Comparison of ENCODE assay signal across 14 mouse cellular contexts in genomic region chr9:46423184-46423967, GRCm38 (mm10).
DNase-seq lines count a peak whose midpoint lies in the region; ATAC-seq and TF ChIP-seq lines count a peak whose summit lies in the region.
"Had no signal": no experiment of that assay in that cellular context is flagged by ENCODE, and none has a peak within 500 bp of the region (broad histone marks: within the 10 kb centered on the region; RNA-seq: fewer than 3 reads in every experiment).

No protein-coding gene starts in this region.

- H3K9me3 ChIP-seq in hindbrain, embryonic 12.5 days (replicated peaks), result no peaks in the 10 kb centered on the region
- H3K9me3 ChIP-seq: embryonic facial prominence, embryonic 13.5 days; forebrain, embryonic 12.5 days; heart, embryonic 10.5 days; kidney, embryonic 15.5 days had no signal

- DNase-seq in adrenal gland, adult (ENCODE audit: inconsistent age in 2 of 2, low spot score in 1 of 2), result peak; percentile 25 to 60
- DNase-seq in adrenal gland, postnatal 4 days (ENCODE audit: low spot score in 2 of 2), result no peak
- DNase-seq in 416B (ENCODE audit: low read depth) (peak; percentile 7), ZHBTc4 (ENCODE audit: low read depth, low spot score) (peak; percentile 76)
- DNase-seq in heart, adult 2 months, result no peak
- no peak for DNase-seq in thymus, postnatal 0 days (ENCODE audit: low spot score)

- H3K9ac ChIP-seq in hindbrain, embryonic 12.5 days, result no peak overlapping the region
- no peak overlapping the region for H3K9ac ChIP-seq in heart, adult 2 months (ENCODE audit: low read depth, low read length)
- H3K9ac ChIP-seq: embryonic facial prominence, embryonic 13.5 days; forebrain, embryonic 12.5 days; kidney, embryonic 15.5 days had no signal

- H3K27me3 ChIP-seq in hindbrain, embryonic 12.5 days, result peaks cover 15% of the 10 kb centered on the region; the same call in 1 of the 2 replicates
- no peaks in the 10 kb centered on the region for H3K27me3 ChIP-seq in heart, adult 2 months (ENCODE audit: control insufficient read depth, insufficient read depth, low read length)
- H3K27me3 ChIP-seq: embryonic facial prominence, embryonic 13.5 days had no signal

- no peaks in the 10 kb centered on the region for H3K36me3 ChIP-seq in hindbrain, embryonic 12.5 days
- no peaks in the 10 kb centered on the region for H3K36me3 ChIP-seq in heart, adult 2 months (ENCODE audit: control insufficient read depth, insufficient read depth, low read length)
- H3K36me3 ChIP-seq: embryonic facial prominence, embryonic 13.5 days; forebrain, embryonic 12.5 days; heart, embryonic 10.5 days; kidney, embryonic 15.5 days had no signal

- no peak for TF ChIP-seq EP300 in heart, adult 2 months (IDR thresholded peaks at IDR 0.05; ENCODE audit: insufficient read depth, low read depth, low read length)

- no peak for TF ChIP-seq CTCF in heart, adult 2 months (IDR thresholded peaks at IDR 0.05)

- ATAC-seq in hindbrain, embryonic 12.5 days (ENCODE audit: low FRiP score), result peak; percentile 52
- ATAC-seq in erythroid progenitor cell, adult 5-6 weeks (replicated peaks; ENCODE audit: low FRiP score, poor library complexity, severe bottlenecking), result no peak

- no peak overlapping the region for H3K27ac ChIP-seq in hindbrain, embryonic 12.5 days
- no peak overlapping the region for H3K27ac ChIP-seq in heart, adult 2 months
- H3K27ac ChIP-seq: embryonic facial prominence, embryonic 13.5 days; forebrain, embryonic 12.5 days; heart, embryonic 10.5 days; kidney, embryonic 15.5 days; layer of hippocampus, adult 2 months; macrophage had no signal

- 60% methylated on average over 12 of the region's 12 CpGs for WGBS in hindbrain, embryonic 12.5 days
- 53% methylated on average over 12 of the region's 12 CpGs for WGBS in heart, adult 2 months

- no peaks in the 10 kb centered on the region for H3K79me2 ChIP-seq in heart, adult 2 months (replicated peaks; ENCODE audit: control insufficient read depth, insufficient read depth, low read length)

- no peak for TF ChIP-seq POLR2A in heart, adult 2 months (IDR thresholded peaks at IDR 0.05; ENCODE audit: insufficient read depth, low read depth, low read length)

- H3K4me1 ChIP-seq in hindbrain, embryonic 12.5 days, result peaks cover 13% of the 10 kb centered on the region; the same call in 1 of the 2 replicates
- no peaks in the 10 kb centered on the region for H3K4me1 ChIP-seq in heart, adult 2 months (ENCODE audit: control insufficient read depth, insufficient read depth, low read length)

- H3K4me2 ChIP-seq in hindbrain, embryonic 12.5 days (replicated peaks), result no peak overlapping the region
- H3K4me2 ChIP-seq: embryonic facial prominence, embryonic 13.5 days; forebrain, embryonic 12.5 days; kidney, embryonic 15.5 days had no signal

- intact Hi-C loops in heart, adult 2 months (cut with DNase I), result no loop called here

- no peak overlapping the region for H3K4me3 ChIP-seq in hindbrain, embryonic 12.5 days
- no peak overlapping the region for H3K4me3 ChIP-seq in heart, adult 2 months
- H3K4me3 ChIP-seq: embryonic facial prominence, embryonic 13.5 days; forebrain, embryonic 12.5 days; heart, embryonic 10.5 days; kidney, embryonic 15.5 days; layer of hippocampus, adult 2 months had no signal

Comparison
In these comparisons a context has a peak if more than half of its experiments do, and no peak if none do; other contexts are left out.
1. DNase-seq: peak in adrenal gland, adult (2 of 2), 416B (single experiment) and ZHBTc4 (single experiment); none in adrenal gland, postnatal 4 days (0 of 2), heart, adult 2 months (0 of 2) and thymus, postnatal 0 days (single experiment).